Mouse (Mus musculus): ENCODE data around the gene Gtsf1.

GRCm38 (mm10) chr15:103454449-103454848 lies 24.2 kb upstream of the Gtsf1 start:
- TF ChIP-seq POLR2A (IDR thresholded peaks at IDR 0.05; ENCODE audit: insufficient read length, low read depth) (no peak), CEBPB (IDR thresholded peaks at IDR 0.05; ENCODE audit: insufficient read depth, poor library complexity, severe bottlenecking) (no peak), E2F4 (IDR thresholded peaks at IDR 0.05; ENCODE audit: insufficient read depth) (no peak), TCF12 (IDR thresholded peaks at IDR 0.05; ENCODE audit: insufficient read depth, poor library complexity, severe bottlenecking) (no peak), POLR2AphosphoS2 (IDR thresholded peaks at IDR 0.05; ENCODE audit: insufficient read length, low read depth) (no peak), MYOD1 (IDR thresholded peaks at IDR 0.05; ENCODE audit: control insufficient read depth in 1 of 3, insufficient read length in 2 of 3, low read depth in 2 of 3) (no peak), MYOG (IDR thresholded peaks at IDR 0.05; ENCODE audit: control insufficient read depth in 1 of 3, insufficient read depth in 1 of 3, insufficient read length in 2 of 3, low read depth in 2 of 3) (no peak), MAX (IDR thresholded peaks at IDR 0.05; ENCODE audit: low read depth) (no peak)
